Mouse (Mus musculus): Measurements from ENCODE around the gene Gm6205. TPM values are rescaled to one million over a fixed set of nuclear protein-coding genes. Genes with fewer than 3 reads are reported as not detected.
"Not testable (repeated sequence)": the region's sequence is repeated elsewhere in the genome, so short reads cannot be mapped to it uniquely, and the experiment has no call there.

Gene Gm6205
- polyA plus RNA-seq (2012; rRNA removed), result not detected in 2 replicates

- not testable (repeated sequence) for H3K4me3 ChIP-seq (ENCODE audit: extremely low read depth, insufficient read depth, insufficient read length); H3K4me1 ChIP-seq (ENCODE audit: control insufficient read depth, insufficient read depth, insufficient read length); DNase-seq (ENCODE audit: low read depth in 1 of 2, low spot score in 2 of 2); H3K36me3 ChIP-seq (ENCODE audit: control insufficient read depth, insufficient read depth, low read length); H3K27ac ChIP-seq (ENCODE audit: insufficient read depth, low read length); H3K27me3 ChIP-seq (ENCODE audit: control insufficient read depth, insufficient read depth, low read length)
- WGBS, result no CpG with 5 or more reads among the region's 2 CpGs
These were observed at the start of gene Gm6205 for GRCm38 (mm10) chr5:94648082-94648481. Gene Gm6205, plus strand, starts transcription at chr5:94648382.

- DNase-seq (ENCODE audit: low read depth in 1 of 2, low spot score in 2 of 2); H3K4me1 ChIP-seq (ENCODE audit: control insufficient read depth, insufficient read depth, insufficient read length); H3K4me3 ChIP-seq (ENCODE audit: extremely low read depth, insufficient read depth, insufficient read length); H3K27me3 ChIP-seq (ENCODE audit: control insufficient read depth, insufficient read depth, low read length); H3K36me3 ChIP-seq (ENCODE audit: control insufficient read depth, insufficient read depth, low read length); H3K27ac ChIP-seq (ENCODE audit: insufficient read depth, low read length): not testable (repeated sequence)
- WGBS, result no CpG with 5 or more reads among the region's 1 CpGs
These were observed 31.9 kb upstream of the Gm6205 start, which contains the start of gene Gm3147 for GRCm38 (mm10) chr5:94616242-94616641. Gene Gm3147, minus strand, starts transcription at chr5:94616342.

GRCm38 (mm10) chr5:94623679-94624078 is 24.5 kb upstream of the Gm6205 start, which contains the start of gene Gm6509:
Gene Gm6509, plus strand, starts transcription at chr5:94623979.
- not testable (repeated sequence) for H3K27me3 ChIP-seq (ENCODE audit: control insufficient read depth, insufficient read depth, low read length); H3K4me3 ChIP-seq (ENCODE audit: extremely low read depth, insufficient read depth, insufficient read length); H3K27ac ChIP-seq (ENCODE audit: insufficient read depth, low read length); DNase-seq (ENCODE audit: low read depth in 1 of 2, low spot score in 2 of 2); H3K4me1 ChIP-seq (ENCODE audit: control insufficient read depth, insufficient read depth, insufficient read length); H3K36me3 ChIP-seq (ENCODE audit: control insufficient read depth, insufficient read depth, low read length)
- 86% methylated on average over 1 of the region's 2 CpGs for WGBS

Other genes starting within 250 kb of the Gm6205 start
- not detected in 2 replicates for gene Gm7682, start 202.6 kb upstream of the Gm6205 start, polyA plus RNA-seq (2012; rRNA removed)
- gene Gm3139, start 122.1 kb upstream of the Gm6205 start, polyA plus RNA-seq (2012; rRNA removed), result not detected in 2 replicates
- gene Gm3147, start 32.0 kb upstream of the Gm6205 start, polyA plus RNA-seq (2012; rRNA removed), result not detected in 2 replicates
- not detected in 2 replicates for gene Gm6509, start 24.4 kb upstream of the Gm6205 start, polyA plus RNA-seq (2012; rRNA removed)
- not detected in 2 replicates for gene Gm3183, start 217.1 kb downstream of the Gm6205 start, polyA plus RNA-seq (2012; rRNA removed)

Measured in spleen, adult 2 months (tissue).